Mouse (Mus musculus): Measurements from ENCODE around the gene Fpgt. TPM values are rescaled to one million over a fixed set of nuclear protein-coding genes. Genes with fewer than 3 reads are reported as not detected.

The Fpgt gene
- polyA plus RNA-seq (2015; fragmentation: Nextera tagmentation; extraction: Ambion mirVana): 17.3 and 22.4 TPM in 2 replicates

GRCm38 (mm10) chr3:155093116-155093956 is at the start of gene Fpgt, which contains the start of gene Lrriq3:
Gene Fpgt, minus strand, starts transcription at chr3:155093403.
Gene Lrriq3, plus strand, starts transcription at chr3:155093434.
- Histone ChIP-seq H3K27ac (ENCODE audit: low read length) (peak within 1 kb of the TSS; percentile 86), H3K9ac (ENCODE audit: low read depth, low read length) (peak within 1 kb of the TSS; percentile 75), H3K36me3 (ENCODE audit: control insufficient read depth, insufficient read depth, low read length) (no peaks in the 10 kb centered on the region), H3K27me3 (replicated peaks; ENCODE audit: control insufficient read depth, insufficient read depth, low read length) (no peaks in the 10 kb centered on the region), H3K4me3 (ENCODE audit: low read length) (peak within 1 kb of the TSS; percentile 74), H3K9me3 (ENCODE audit: control insufficient read depth, low read length) (no peaks in the 10 kb centered on the region), H3K4me2 (ENCODE audit: low read depth, low read length) (peak within 1 kb of the TSS; percentile 84), H3K4me1 (ENCODE audit: control insufficient read depth, insufficient read depth, low read length) (peaks cover 5% of the 10 kb centered on the region; the same call in 1 of the 2 replicates)
- 1% methylated on average over 43 of the region's 47 CpGs for WGBS
- ATAC-seq: peak; percentile 100

GRCm38 (mm10) chr3:155141047-155141446 is 47.8 kb upstream of the Fpgt start:
- Histone ChIP-seq H3K9ac (ENCODE audit: low read depth, low read length) (no peak overlapping the region), H3K4me2 (ENCODE audit: low read depth, low read length) (no peak overlapping the region), H3K4me1 (ENCODE audit: control insufficient read depth, insufficient read depth, low read length) (no peaks in the 10 kb centered on the region), H3K9me3 (ENCODE audit: control insufficient read depth, low read length) (no peaks in the 10 kb centered on the region), H3K4me3 (ENCODE audit: low read length) (no peak overlapping the region), H3K27ac (ENCODE audit: low read length) (no peak overlapping the region), H3K27me3 (replicated peaks; ENCODE audit: control insufficient read depth, insufficient read depth, low read length) (no peaks in the 10 kb centered on the region), H3K36me3 (ENCODE audit: control insufficient read depth, insufficient read depth, low read length) (no peaks in the 10 kb centered on the region)
- WGBS: 86% methylated on average over 11 of the region's 11 CpGs
- no peak for ATAC-seq

GRCm38 (mm10) chr3:155137737-155138136 is 44.5 kb upstream of the Fpgt start:
- H3K27me3 ChIP-seq (replicated peaks; ENCODE audit: control insufficient read depth, insufficient read depth, low read length): no peaks in the 10 kb centered on the region
- no peaks in the 10 kb centered on the region for H3K9me3 ChIP-seq (ENCODE audit: control insufficient read depth, low read length)
- no peak overlapping the region for H3K9ac ChIP-seq (ENCODE audit: low read depth, low read length)
- no peak overlapping the region for H3K4me3 ChIP-seq (ENCODE audit: low read length)
- 85% methylated on average over 5 of the region's 5 CpGs for WGBS
- H3K4me2 ChIP-seq (ENCODE audit: low read depth, low read length): no peak overlapping the region
- no peak overlapping the region for H3K27ac ChIP-seq (ENCODE audit: low read length)
- H3K4me1 ChIP-seq (ENCODE audit: control insufficient read depth, insufficient read depth, low read length): no peaks in the 10 kb centered on the region
- H3K36me3 ChIP-seq (ENCODE audit: control insufficient read depth, insufficient read depth, low read length): no peaks in the 10 kb centered on the region
- ATAC-seq: no peak

- Histone ChIP-seq H3K27me3 (replicated peaks; ENCODE audit: control insufficient read depth, insufficient read depth, low read length) (no peaks in the 10 kb centered on the region), H3K4me3 (ENCODE audit: low read length) (no peak overlapping the region), H3K4me2 (ENCODE audit: low read depth, low read length) (no peak overlapping the region), H3K4me1 (ENCODE audit: control insufficient read depth, insufficient read depth, low read length) (no peaks in the 10 kb centered on the region), H3K27ac (ENCODE audit: low read length) (no peak overlapping the region), H3K36me3 (ENCODE audit: control insufficient read depth, insufficient read depth, low read length) (no peaks in the 10 kb centered on the region), H3K9me3 (ENCODE audit: control insufficient read depth, low read length) (no peaks in the 10 kb centered on the region), H3K9ac (ENCODE audit: low read depth, low read length) (no peak overlapping the region)
- WGBS: 67% methylated on average over 1 of the region's 1 CpGs
- no peak for ATAC-seq
These were observed 12.8 kb upstream of the Fpgt start for GRCm38 (mm10) chr3:155105957-155106356.

- WGBS: 70% methylated on average over 1 of the region's 1 CpGs
- H3K4me1 ChIP-seq (ENCODE audit: control insufficient read depth, insufficient read depth, low read length): no peaks in the 10 kb centered on the region
- peak; percentile 38; the same call in 1 of the 2 replicates for ATAC-seq
- no peak overlapping the region for H3K9ac ChIP-seq (ENCODE audit: low read depth, low read length)
- H3K36me3 ChIP-seq (ENCODE audit: control insufficient read depth, insufficient read depth, low read length): no peaks in the 10 kb centered on the region
- no peak overlapping the region for H3K27ac ChIP-seq (ENCODE audit: low read length)
- H3K4me2 ChIP-seq (ENCODE audit: low read depth, low read length): no peak overlapping the region
- no peaks in the 10 kb centered on the region for H3K27me3 ChIP-seq (replicated peaks; ENCODE audit: control insufficient read depth, insufficient read depth, low read length)
- no peak overlapping the region for H3K4me3 ChIP-seq (ENCODE audit: low read length)
- no peaks in the 10 kb centered on the region for H3K9me3 ChIP-seq (ENCODE audit: control insufficient read depth, low read length)
These were observed 6.1 kb upstream of the Fpgt start for GRCm38 (mm10) chr3:155099266-155099665.

GRCm38 (mm10) chr3:155092081-155092480 is 1.1 kb downstream of the Fpgt start:
- no peak overlapping the region for H3K9ac ChIP-seq (ENCODE audit: low read depth, low read length)
- 0 out of 2 replicates have a peak, but pooled peaks cover 6% of the 10 kb centered on the region for H3K36me3 ChIP-seq (ENCODE audit: control insufficient read depth, insufficient read depth, low read length)
- WGBS: 85% methylated on average over 6 of the region's 6 CpGs
- peak overlapping the region; percentile 84 for H3K4me2 ChIP-seq (ENCODE audit: low read depth, low read length)
- no peak overlapping the region; the same call in 1 of the 2 replicates for H3K4me3 ChIP-seq (ENCODE audit: low read length)
- H3K27me3 ChIP-seq (replicated peaks; ENCODE audit: control insufficient read depth, insufficient read depth, low read length): no peaks in the 10 kb centered on the region
- H3K27ac ChIP-seq (ENCODE audit: low read length): no peak overlapping the region
- H3K4me1 ChIP-seq (ENCODE audit: control insufficient read depth, insufficient read depth, low read length): peaks cover 5% of the 10 kb centered on the region; the same call in 1 of the 2 replicates
- H3K9me3 ChIP-seq (ENCODE audit: control insufficient read depth, low read length): no peaks in the 10 kb centered on the region
- no peak for ATAC-seq

- H3K27ac ChIP-seq (ENCODE audit: low read length): no peak overlapping the region
- ATAC-seq: no peak
- no peak overlapping the region for H3K9ac ChIP-seq (ENCODE audit: low read depth, low read length)
- no peaks in the 10 kb centered on the region for H3K27me3 ChIP-seq (replicated peaks; ENCODE audit: control insufficient read depth, insufficient read depth, low read length)
- no peaks in the 10 kb centered on the region for H3K36me3 ChIP-seq (ENCODE audit: control insufficient read depth, insufficient read depth, low read length)
- WGBS: 85% methylated on average over 4 of the region's 4 CpGs
- H3K4me2 ChIP-seq (ENCODE audit: low read depth, low read length): no peak overlapping the region
- no peak overlapping the region for H3K4me3 ChIP-seq (ENCODE audit: low read length)
- no peaks in the 10 kb centered on the region for H3K4me1 ChIP-seq (ENCODE audit: control insufficient read depth, insufficient read depth, low read length)
- H3K9me3 ChIP-seq (ENCODE audit: control insufficient read depth, low read length): no peaks in the 10 kb centered on the region
These were observed 15.3 kb downstream of the Fpgt start for GRCm38 (mm10) chr3:155077908-155078307.

- no peak overlapping the region for H3K4me2 ChIP-seq (ENCODE audit: low read depth, low read length)
- H3K36me3 ChIP-seq (ENCODE audit: control insufficient read depth, insufficient read depth, low read length): no peaks in the 10 kb centered on the region
- ATAC-seq: peak; percentile 31; the same call in 1 of the 2 replicates
- H3K27me3 ChIP-seq (replicated peaks; ENCODE audit: control insufficient read depth, insufficient read depth, low read length): no peaks in the 10 kb centered on the region
- no peak overlapping the region for H3K27ac ChIP-seq (ENCODE audit: low read length)
- no peak overlapping the region for H3K9ac ChIP-seq (ENCODE audit: low read depth, low read length)
- no peak overlapping the region for H3K4me3 ChIP-seq (ENCODE audit: low read length)
- H3K4me1 ChIP-seq (ENCODE audit: control insufficient read depth, insufficient read depth, low read length): no peaks in the 10 kb centered on the region
- H3K9me3 ChIP-seq (ENCODE audit: control insufficient read depth, low read length): no peaks in the 10 kb centered on the region
These were observed 33.8 kb downstream of the Fpgt start for GRCm38 (mm10) chr3:155059449-155059822.

- WGBS: 61% methylated on average over 6 of the region's 6 CpGs
These were observed 34.3 kb downstream of the Fpgt start for GRCm38 (mm10) chr3:155058800-155059448.

More at GRCm38 (mm10) chr3:155058800-155059448, 34.3 kb downstream of the Fpgt start:
- H3K4me2 ChIP-seq (ENCODE audit: low read depth, low read length): no peak overlapping the region
- ATAC-seq: peak; percentile 96
- H3K4me3 ChIP-seq (ENCODE audit: low read length): no peak overlapping the region
- H3K27ac ChIP-seq (ENCODE audit: low read length): no peak overlapping the region
- H3K36me3 ChIP-seq (ENCODE audit: control insufficient read depth, insufficient read depth, low read length): no peaks in the 10 kb centered on the region
- no peaks in the 10 kb centered on the region for H3K9me3 ChIP-seq (ENCODE audit: control insufficient read depth, low read length)
- H3K27me3 ChIP-seq (replicated peaks; ENCODE audit: control insufficient read depth, insufficient read depth, low read length): no peaks in the 10 kb centered on the region
- H3K9ac ChIP-seq (ENCODE audit: low read depth, low read length): no peak overlapping the region
- H3K4me1 ChIP-seq (ENCODE audit: control insufficient read depth, insufficient read depth, low read length): no peaks in the 10 kb centered on the region
